Mouse (Mus musculus): ENCODE measurements around the gene Tcf7l2. TPM values are rescaled to one million over a fixed set of nuclear protein-coding genes. Genes with fewer than 3 reads are reported as not detected.

Tcf7l2 gene
- polyA plus RNA-seq, 1 experiment from 2014 or later, result 401 TPM

DNA sequence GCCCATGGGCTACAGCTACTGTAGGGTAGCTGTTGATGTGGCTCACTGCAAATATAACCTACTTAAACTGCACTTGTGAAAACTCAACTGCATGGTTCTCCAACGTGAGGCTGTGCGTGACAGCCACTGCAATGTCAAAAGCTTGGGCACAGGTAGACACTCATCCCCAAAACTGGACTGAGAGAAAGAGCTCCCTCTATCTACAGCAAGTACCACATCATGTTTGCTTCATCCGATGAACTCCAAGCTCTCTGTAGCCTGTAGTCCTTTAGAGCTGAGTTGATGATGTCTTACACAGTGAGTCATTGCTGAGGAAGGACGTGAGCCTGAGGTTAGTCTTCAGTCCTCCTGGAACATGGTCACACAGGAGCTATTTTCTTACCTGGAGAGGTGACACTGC, 115.7 kb downstream of the Tcf7l2 start:
- H3K4me1 ChIP-seq (ENCODE audit: control insufficient read depth, insufficient read depth, low read length), result no peaks in the 10 kb centered on the region
- no peaks in the 10 kb centered on the region for H3K9me3 ChIP-seq (ENCODE audit: control insufficient read depth, low read length)
- no peaks in the 10 kb centered on the region for H3K27me3 ChIP-seq (ENCODE audit: control insufficient read depth, insufficient read depth, low read length)
- H3K27ac ChIP-seq (ENCODE audit: low read depth, low read length), result no peak overlapping the region
- H3K9ac ChIP-seq (ENCODE audit: low read length), result no peak overlapping the region
- H3K36me3 ChIP-seq (ENCODE audit: control insufficient read depth, insufficient read depth, low read length), result no peaks in the 10 kb centered on the region
- H3K4me3 ChIP-seq (ENCODE audit: low read depth, low read length), result no peak overlapping the region
- WGBS, result 86% methylated on average over 4 of the region's 4 CpGs
- DNase-seq (ENCODE audit: low spot score, missing footprints), result no peak
- H3K4me2 ChIP-seq, result no peak overlapping the region
- no peak for ATAC-seq (ENCODE audit: low FRiP score)

DNA sequence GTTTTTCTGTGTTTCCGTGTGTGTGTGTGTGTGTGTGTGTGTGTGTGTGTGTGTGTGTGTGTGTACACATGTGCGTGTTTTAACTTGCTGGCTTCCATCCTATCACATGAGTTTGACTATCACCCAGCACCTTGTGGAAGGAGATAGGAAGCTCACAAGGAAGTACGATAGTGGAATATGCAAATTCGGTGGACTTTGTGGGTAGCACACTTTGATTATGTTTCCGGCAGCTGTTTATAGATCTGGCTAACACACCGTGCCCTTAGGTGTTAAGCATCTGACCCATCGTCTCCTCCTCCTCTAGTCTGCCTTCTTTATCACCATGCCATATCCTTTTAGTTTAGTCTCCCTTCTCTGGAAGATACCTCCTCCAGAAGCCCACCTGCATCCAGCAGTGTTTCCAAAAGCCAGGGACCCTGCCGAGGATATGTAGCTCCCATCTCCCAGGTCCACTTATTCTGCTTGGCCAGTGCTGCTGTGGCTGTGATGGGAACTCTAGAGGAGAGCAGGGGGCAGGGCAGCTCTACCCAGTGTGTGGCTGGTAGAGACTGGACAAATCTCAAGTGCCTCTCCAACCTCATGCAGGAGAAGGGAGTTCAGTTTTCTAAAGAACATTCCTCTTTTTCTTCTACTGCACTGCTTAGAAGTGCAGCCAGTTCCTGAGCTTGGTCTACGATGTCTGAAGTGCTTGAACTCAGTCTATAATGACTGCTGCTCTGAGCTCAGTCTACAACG, 118.6 kb downstream of the Tcf7l2 start:
- H3K9ac ChIP-seq (ENCODE audit: low read length), result no peak overlapping the region
- no peak overlapping the region for H3K27ac ChIP-seq (ENCODE audit: low read depth, low read length)
- no peaks in the 10 kb centered on the region for H3K9me3 ChIP-seq (ENCODE audit: control insufficient read depth, low read length)
- no peaks in the 10 kb centered on the region for H3K27me3 ChIP-seq (ENCODE audit: control insufficient read depth, insufficient read depth, low read length)
- H3K4me2 ChIP-seq, result no peak overlapping the region
- H3K4me1 ChIP-seq (ENCODE audit: control insufficient read depth, insufficient read depth, low read length), result no peaks in the 10 kb centered on the region
- no peaks in the 10 kb centered on the region for H3K36me3 ChIP-seq (ENCODE audit: control insufficient read depth, insufficient read depth, low read length)
- DNase-seq (ENCODE audit: low spot score, missing footprints) (no peak), ATAC-seq (ENCODE audit: low FRiP score) (no peak)
- WGBS, result 88% methylated on average over 10 of the region's 10 CpGs
- no peak overlapping the region for H3K4me3 ChIP-seq (ENCODE audit: low read depth, low read length)

GRCm38 (mm10) chr19:55861746-55862145, 120.1 kb downstream of the Tcf7l2 start:
- no peaks in the 10 kb centered on the region for H3K9me3 ChIP-seq (ENCODE audit: control insufficient read depth, low read length)
- no peaks in the 10 kb centered on the region for H3K27me3 ChIP-seq (ENCODE audit: control insufficient read depth, insufficient read depth, low read length)
- H3K4me1 ChIP-seq (ENCODE audit: control insufficient read depth, insufficient read depth, low read length), result no peaks in the 10 kb centered on the region
- H3K9ac ChIP-seq (ENCODE audit: low read length), result no peak overlapping the region
- no peak overlapping the region for H3K4me3 ChIP-seq (ENCODE audit: low read depth, low read length)
- DNase-seq (ENCODE audit: low spot score, missing footprints) (no peak), ATAC-seq (ENCODE audit: low FRiP score) (no peak)
- WGBS, result 83% methylated on average over 2 of the region's 2 CpGs
- H3K36me3 ChIP-seq (ENCODE audit: control insufficient read depth, insufficient read depth, low read length), result no peaks in the 10 kb centered on the region
- no peak overlapping the region for H3K4me2 ChIP-seq
- H3K27ac ChIP-seq (ENCODE audit: low read depth, low read length), result no peak overlapping the region

GRCm38 (mm10) chr19:55862559-55862958, 120.9 kb downstream of the Tcf7l2 start:
- Histone ChIP-seq H3K9me3 (ENCODE audit: control insufficient read depth, low read length) (no peaks in the 10 kb centered on the region), H3K36me3 (ENCODE audit: control insufficient read depth, insufficient read depth, low read length) (no peaks in the 10 kb centered on the region), H3K4me1 (ENCODE audit: control insufficient read depth, insufficient read depth, low read length) (peaks cover under 1% of the 10 kb centered on the region; the same call in 1 of the 2 replicates), H3K27ac (ENCODE audit: low read depth, low read length) (no peak overlapping the region), H3K9ac (ENCODE audit: low read length) (no peak overlapping the region), H3K4me3 (ENCODE audit: low read depth, low read length) (no peak overlapping the region), H3K4me2 (no peak overlapping the region), H3K27me3 (ENCODE audit: control insufficient read depth, insufficient read depth, low read length) (no peaks in the 10 kb centered on the region)
- WGBS, result 92% methylated on average over 3 of the region's 3 CpGs
- ATAC-seq (ENCODE audit: low FRiP score) (no peak), DNase-seq (ENCODE audit: low spot score, missing footprints) (no peak)

GRCm38 (mm10) chr19:55865049-55865448, 123.4 kb downstream of the Tcf7l2 start:
- H3K27ac ChIP-seq (ENCODE audit: low read depth, low read length), result no peak overlapping the region
- H3K9me3 ChIP-seq (ENCODE audit: control insufficient read depth, low read length), result no peaks in the 10 kb centered on the region
- H3K4me3 ChIP-seq (ENCODE audit: low read depth, low read length), result no peak overlapping the region
- no peaks in the 10 kb centered on the region for H3K36me3 ChIP-seq (ENCODE audit: control insufficient read depth, insufficient read depth, low read length)
- H3K4me1 ChIP-seq (ENCODE audit: control insufficient read depth, insufficient read depth, low read length), result peaks cover 3% of the 10 kb centered on the region; the same call in 1 of the 2 replicates
- DNase-seq (ENCODE audit: low spot score, missing footprints) (no peak), ATAC-seq (ENCODE audit: low FRiP score) (no peak)
- WGBS, result 97% methylated on average over 2 of the region's 2 CpGs
- no peak overlapping the region for H3K4me2 ChIP-seq
- H3K27me3 ChIP-seq (ENCODE audit: control insufficient read depth, insufficient read depth, low read length), result no peaks in the 10 kb centered on the region
- no peak overlapping the region for H3K9ac ChIP-seq (ENCODE audit: low read length)

DNA sequence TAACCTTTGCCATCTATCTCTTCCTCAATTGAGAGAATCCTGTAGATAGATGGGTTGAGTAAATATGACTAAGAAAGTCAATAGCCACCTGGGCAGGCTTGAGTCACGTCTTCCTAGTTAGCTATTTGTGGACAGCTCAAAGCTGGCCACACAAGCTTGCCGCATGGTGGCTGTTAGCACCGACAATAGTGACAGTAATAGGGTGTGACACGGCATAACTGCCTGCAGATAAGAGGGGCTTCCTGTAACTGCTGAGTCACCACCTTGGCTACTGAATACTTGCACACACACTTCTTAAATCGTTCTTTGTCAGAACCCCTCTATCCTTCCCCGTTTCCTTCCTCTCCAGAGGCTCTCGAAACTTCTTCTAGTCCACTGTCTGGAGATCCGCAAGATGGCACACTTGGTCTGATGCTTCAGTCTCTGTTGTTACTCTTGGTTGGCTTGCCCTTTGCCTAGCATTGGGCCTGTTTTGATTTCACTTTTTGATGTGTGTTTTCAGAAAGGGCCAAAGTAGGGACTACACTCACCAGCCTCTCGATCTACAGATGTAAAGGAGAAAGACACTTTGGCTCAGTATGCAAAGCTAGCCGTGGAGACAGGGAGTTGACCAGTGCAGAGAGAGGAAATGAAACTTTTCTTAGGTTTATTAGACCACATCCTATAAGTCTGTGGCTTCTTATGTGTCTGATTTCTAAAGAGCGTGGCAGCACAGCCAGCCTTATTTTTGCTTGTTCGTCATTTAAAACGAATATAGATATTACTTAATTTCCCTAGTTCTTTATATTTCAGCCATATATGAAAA, 124.4 kb downstream of the Tcf7l2 start:
- Histone ChIP-seq H3K4me1 (ENCODE audit: control insufficient read depth, insufficient read depth, low read length) (peaks cover 3% of the 10 kb centered on the region; the same call in 1 of the 2 replicates), H3K27ac (ENCODE audit: low read depth, low read length) (no peak overlapping the region)
- 87% methylated on average over 13 of the region's 13 CpGs for WGBS

GRCm38 (mm10) chr19:55867255-55867654, 125.6 kb downstream of the Tcf7l2 start:
- no peak for ATAC-seq (ENCODE audit: low FRiP score)
- H3K36me3 ChIP-seq (ENCODE audit: control insufficient read depth, insufficient read depth, low read length), result no peaks in the 10 kb centered on the region

More for the DNA sequence above, 124.4 kb downstream of the Tcf7l2 start:
- H3K4me2 ChIP-seq, result no peak overlapping the region
- ATAC-seq (ENCODE audit: low FRiP score) (no peak), DNase-seq (ENCODE audit: low spot score, missing footprints) (no peak)
- no peaks in the 10 kb centered on the region for H3K27me3 ChIP-seq (ENCODE audit: control insufficient read depth, insufficient read depth, low read length)
- no peak overlapping the region for H3K4me3 ChIP-seq (ENCODE audit: low read depth, low read length)
- H3K9me3 ChIP-seq (ENCODE audit: control insufficient read depth, low read length), result no peaks in the 10 kb centered on the region
- H3K9ac ChIP-seq (ENCODE audit: low read length), result no peak overlapping the region
- no peaks in the 10 kb centered on the region for H3K36me3 ChIP-seq (ENCODE audit: control insufficient read depth, insufficient read depth, low read length)

DNA sequence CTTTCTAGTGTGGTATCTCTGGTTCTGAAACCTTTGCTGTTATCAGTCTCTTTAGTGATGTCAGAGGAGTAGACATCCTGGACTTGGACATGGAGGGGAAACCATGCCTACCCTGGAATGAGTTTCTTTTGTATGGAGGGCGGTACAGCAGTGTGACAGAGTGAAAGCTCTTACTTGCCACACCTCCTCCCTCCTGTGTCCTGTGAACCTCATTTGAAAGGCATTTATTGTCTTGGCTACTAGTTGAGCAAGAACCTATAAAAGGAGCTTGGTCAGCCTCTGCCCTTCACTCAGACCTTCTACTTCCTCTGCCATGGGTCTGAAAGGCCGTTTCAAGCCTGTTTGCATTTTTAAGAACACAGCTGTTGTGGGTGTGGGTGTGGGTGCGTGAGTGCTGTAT, 126.3 kb downstream of the Tcf7l2 start:
- Histone ChIP-seq H3K27me3 (ENCODE audit: control insufficient read depth, insufficient read depth, low read length) (no peaks in the 10 kb centered on the region), H3K36me3 (ENCODE audit: control insufficient read depth, insufficient read depth, low read length) (no peaks in the 10 kb centered on the region)

More at GRCm38 (mm10) chr19:55867255-55867654, 125.6 kb downstream of the Tcf7l2 start:
- H3K27ac ChIP-seq (ENCODE audit: low read depth, low read length), result no peak overlapping the region
- H3K27me3 ChIP-seq (ENCODE audit: control insufficient read depth, insufficient read depth, low read length), result no peaks in the 10 kb centered on the region
- no peak overlapping the region for H3K9ac ChIP-seq (ENCODE audit: low read length)
- DNase-seq (ENCODE audit: low spot score, missing footprints), result no peak
- no peaks in the 10 kb centered on the region for H3K9me3 ChIP-seq (ENCODE audit: control insufficient read depth, low read length)
- H3K4me1 ChIP-seq (ENCODE audit: control insufficient read depth, insufficient read depth, low read length), result peaks cover 3% of the 10 kb centered on the region; the same call in 1 of the 2 replicates
- 87% methylated on average over 6 of the region's 6 CpGs for WGBS
- H3K4me3 ChIP-seq (ENCODE audit: low read depth, low read length), result no peak overlapping the region
- H3K4me2 ChIP-seq, result no peak overlapping the region

GRCm38 (mm10) chr19:55868597-55868996, 127.0 kb downstream of the Tcf7l2 start:
- WGBS, result 96% methylated on average over 4 of the region's 4 CpGs
- Histone ChIP-seq H3K27me3 (ENCODE audit: control insufficient read depth, insufficient read depth, low read length) (no peaks in the 10 kb centered on the region), H3K4me1 (ENCODE audit: control insufficient read depth, insufficient read depth, low read length) (peaks cover 3% of the 10 kb centered on the region; the same call in 1 of the 2 replicates), H3K9me3 (ENCODE audit: control insufficient read depth, low read length) (no peaks in the 10 kb centered on the region), H3K4me2 (no peak overlapping the region), H3K27ac (ENCODE audit: low read depth, low read length) (no peak overlapping the region), H3K36me3 (ENCODE audit: control insufficient read depth, insufficient read depth, low read length) (no peaks in the 10 kb centered on the region), H3K4me3 (ENCODE audit: low read depth, low read length) (no peak overlapping the region), H3K9ac (ENCODE audit: low read length) (no peak overlapping the region)
- DNase-seq (ENCODE audit: low spot score, missing footprints), result no peak
- ATAC-seq (ENCODE audit: low FRiP score), result no peak

More for the DNA sequence above, 126.3 kb downstream of the Tcf7l2 start:
- Histone ChIP-seq H3K4me3 (ENCODE audit: low read depth, low read length) (no peak overlapping the region), H3K9me3 (ENCODE audit: control insufficient read depth, low read length) (no peaks in the 10 kb centered on the region), H3K4me1 (ENCODE audit: control insufficient read depth, insufficient read depth, low read length) (peaks cover 3% of the 10 kb centered on the region; the same call in 1 of the 2 replicates), H3K9ac (ENCODE audit: low read length) (no peak overlapping the region), H3K4me2 (no peak overlapping the region), H3K27ac (ENCODE audit: low read depth, low read length) (no peak overlapping the region)
- ATAC-seq (ENCODE audit: low FRiP score), result no peak
- 71% methylated on average over 3 of the region's 3 CpGs for WGBS
- DNase-seq (ENCODE audit: low spot score, missing footprints), result no peak

Data from midbrain, embryonic 11.5 days (tissue).